Mouse (Mus musculus): ENCODE measurements around the gene Ddx43.

Gene Ddx43

DNA sequence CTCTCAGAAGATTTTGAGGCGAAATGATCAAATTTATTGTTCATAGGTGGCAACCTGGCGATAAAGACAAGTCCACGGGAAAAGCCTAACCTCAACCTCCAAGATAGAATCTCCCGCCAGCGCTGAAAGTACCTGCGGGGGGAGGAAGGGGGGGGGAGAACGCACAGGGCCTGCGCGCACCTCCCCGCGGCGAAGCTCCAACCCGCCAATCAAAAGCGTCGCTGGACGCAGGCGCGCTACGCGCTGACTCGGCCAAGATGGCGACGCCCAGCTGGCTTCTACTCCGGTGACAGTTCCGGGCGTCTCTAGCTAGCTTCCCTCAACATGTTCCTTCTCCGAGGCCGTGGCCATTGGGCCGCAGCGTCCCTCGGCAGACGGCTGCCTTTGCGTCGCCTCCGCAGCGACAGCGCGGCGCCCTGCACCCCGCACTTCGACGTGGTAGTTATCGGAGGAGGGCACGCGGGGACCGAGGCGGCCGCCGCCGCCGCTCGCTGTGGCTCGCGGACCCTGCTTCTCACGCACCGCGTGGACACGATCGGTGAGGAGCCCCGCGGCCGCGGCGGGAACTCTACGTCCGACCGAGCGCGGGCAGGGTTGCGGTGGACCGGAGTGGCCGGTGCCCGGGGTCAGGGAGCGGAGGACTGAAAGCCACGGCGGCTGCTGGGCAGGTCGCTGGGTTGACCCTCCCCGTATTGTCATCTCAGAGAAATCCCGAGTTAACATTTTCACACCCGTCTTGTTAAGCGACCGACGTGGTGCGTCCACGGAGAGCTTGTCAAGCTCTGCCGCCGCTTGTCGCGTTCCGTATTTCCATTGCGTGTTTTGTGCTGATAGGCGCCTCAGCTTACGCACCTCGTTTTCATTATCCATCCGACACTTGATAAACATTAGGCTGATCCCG, 52.6 kb downstream of the Ddx43 start, which contains the start of the genes Mto1 and Gm17324:
Gene Mto1 (plus strand): TSS at position 236 of the 901 bp plus-strand sequence.
Gene Gm17324 (minus strand): TSS at position 814 of the 901 bp plus-strand sequence.
- peak; percentile 75 to 81 for DNase-seq

DNA sequence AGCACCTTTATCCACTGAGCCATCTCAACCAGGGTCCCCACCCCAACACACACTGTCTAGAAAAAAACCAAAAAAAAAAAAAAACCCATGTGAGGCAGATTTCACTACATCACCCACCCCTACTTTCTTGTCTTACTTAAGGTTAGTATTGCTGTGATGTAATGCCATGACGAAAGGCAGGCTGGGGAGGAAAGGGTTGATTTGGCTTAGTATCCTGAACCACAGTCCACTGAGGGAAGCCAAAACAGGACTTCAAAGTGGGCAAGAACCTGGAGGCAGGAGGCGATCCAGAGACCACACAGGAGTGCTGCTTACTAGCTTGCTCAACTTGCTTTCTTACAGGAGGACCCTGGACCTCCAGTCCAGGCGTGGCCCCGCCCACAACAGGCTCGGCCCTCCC, 54.8 kb downstream of the Ddx43 start:
- no peak for DNase-seq

DNA sequence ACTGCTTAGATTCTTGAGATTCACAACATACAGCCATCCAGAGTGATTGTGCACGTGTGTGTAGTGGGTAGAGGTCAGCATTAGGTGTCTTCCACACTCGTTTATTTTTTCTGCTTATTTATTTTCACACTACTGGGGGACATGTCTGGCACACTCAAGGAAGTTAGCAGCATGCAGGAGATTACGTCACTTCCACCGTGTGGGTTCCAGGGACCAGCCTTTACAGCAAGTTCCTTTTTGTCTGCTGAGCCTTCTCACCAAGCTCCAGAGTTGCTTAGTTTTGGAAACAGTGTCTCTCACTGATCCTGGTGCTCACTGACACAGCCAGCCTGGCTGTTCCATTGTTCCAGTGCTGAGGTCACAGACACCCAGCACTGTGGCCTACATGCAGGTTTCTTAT, 55.8 kb downstream of the Ddx43 start:
- peak in 1 of 2 experiments; percentile 26 for DNase-seq

DNA sequence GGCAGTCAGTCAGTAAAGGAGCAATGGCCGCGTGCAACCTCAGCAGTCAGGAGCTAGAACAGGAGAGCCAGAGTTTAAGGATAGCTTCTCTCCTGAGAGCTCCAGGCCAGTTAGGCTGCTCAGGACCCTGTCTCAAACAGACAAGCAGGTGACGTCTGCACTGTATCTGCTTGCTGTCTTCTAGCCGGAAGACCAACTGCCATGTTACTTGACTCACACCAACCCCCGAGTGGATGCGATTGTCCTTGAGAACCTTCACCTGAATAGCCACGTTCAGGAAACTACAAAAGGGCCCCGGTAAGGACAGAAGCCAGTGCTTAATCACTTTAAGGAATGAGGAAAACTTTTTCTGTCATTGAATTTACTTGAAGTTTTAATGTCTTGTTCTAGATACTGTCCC, 61.4 kb downstream of the Ddx43 start:
- no peak for DNase-seq

DNA sequence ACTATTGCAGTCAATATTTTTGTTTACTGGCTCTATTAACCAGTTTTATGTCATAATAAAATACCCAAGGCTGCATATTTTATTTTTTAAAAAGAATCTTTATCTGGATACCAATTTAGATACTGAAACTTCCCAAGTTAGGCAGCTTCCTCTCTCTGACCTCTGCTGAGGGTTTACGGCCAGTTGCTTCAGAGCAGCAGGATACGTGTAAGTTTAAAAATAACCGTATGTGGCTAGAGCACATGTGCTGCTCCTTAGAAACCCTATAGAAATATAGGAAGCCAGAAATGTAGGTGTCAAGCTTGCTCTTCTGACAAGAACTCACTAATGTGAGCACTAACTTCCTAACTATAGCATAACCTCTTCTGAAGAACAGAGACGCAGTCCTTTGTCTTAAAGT, 67.8 kb downstream of the Ddx43 start:
- DNase-seq = no peak

DNA sequence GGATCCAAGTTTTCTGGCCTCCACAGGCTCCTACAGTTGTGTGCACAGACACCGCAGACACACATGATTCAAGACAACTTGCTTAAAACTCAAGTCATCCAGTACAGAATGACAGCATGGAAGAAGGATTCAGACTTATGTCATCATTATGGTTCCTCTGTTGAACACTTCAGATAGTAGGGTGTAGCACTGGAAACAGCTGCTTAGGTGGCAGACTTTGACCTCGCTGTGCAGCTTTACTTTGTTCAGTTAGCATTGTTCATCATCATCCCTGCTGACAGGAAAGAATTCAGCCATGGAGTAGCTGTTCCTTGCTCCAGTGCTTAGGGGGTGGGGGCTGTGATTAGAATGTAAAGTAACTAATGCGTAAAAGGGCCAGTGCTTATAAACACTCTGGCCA, 70.1 kb downstream of the Ddx43 start:
- no peak for DNase-seq
